Mouse (Mus musculus) heart, embryonic 10.5 days (tissue): ENCODE measurements around the gene Gprc5d. TPM values are rescaled to one million over a fixed set of nuclear protein-coding genes. Genes with fewer than 3 reads are reported as not detected.

Experiments used
- DNase-seq: peaks from one replicate; pipeline ENCODE4 v3.0.0-alpha.2; 2017; ENCODE audit warnings: low spot score
- H3K27ac ChIP-seq: fragments of 300-500 bp; sonication (generic); 2 replicates; pipeline ENCODE4 v1.5.1; 2016; ENCODE audit warnings: mild to moderate bottlenecking
- H3K27me3 ChIP-seq: fragments of 300-500 bp; sonication (generic); 2 replicates; pipeline ENCODE4 v1.6.1; 2016; ENCODE audit warnings: mild to moderate bottlenecking; ENCODE audit not compliant: poor library complexity, insufficient read depth, severe bottlenecking
- H3K36me3 ChIP-seq: fragments of 300-500 bp; sonication (generic); 2 replicates; pipeline ENCODE4 v1.6.1; 2016; ENCODE audit warnings: mild to moderate bottlenecking, moderate library complexity
- H3K4me1 ChIP-seq: fragments of 300-500 bp; sonication (generic); 2 replicates; pipeline ENCODE4 v1.6.1; 2016; ENCODE audit warnings: mild to moderate bottlenecking
- H3K4me3 ChIP-seq: fragments of 300-500 bp; sonication (generic); 2 replicates; pipeline ENCODE4 v1.5.1; 2016; ENCODE audit warnings: mild to moderate bottlenecking, moderate library complexity
- H3K9me3 ChIP-seq: fragments of 300-500 bp; sonication (generic); 2 replicates; pipeline ENCODE4 v1.6.1; 2016; ENCODE audit warnings: mild to moderate bottlenecking, moderate library complexity
- WGBS: fragments of 180-500 bp; shearing (Covaris S2); methylation state at CpG from one replicate; pipeline ENCODE4 v1.1.7; 2016; 5-methylcytosine and 5-hydroxymethylcytosine counted together
- polyA plus RNA-seq: library from polyadenylated mRNA; unstranded; fragments of >200 nt; fragmentation: Nextera tagmentation; extraction: Ambion mirVana; gene quantifications from 2 replicates; pipeline ENCODE4 v1.2.1, GENCODE M21; 2016

Gprc5d gene
- polyA plus RNA-seq, 1 experiment from 2014 or later = not detected

DNA sequence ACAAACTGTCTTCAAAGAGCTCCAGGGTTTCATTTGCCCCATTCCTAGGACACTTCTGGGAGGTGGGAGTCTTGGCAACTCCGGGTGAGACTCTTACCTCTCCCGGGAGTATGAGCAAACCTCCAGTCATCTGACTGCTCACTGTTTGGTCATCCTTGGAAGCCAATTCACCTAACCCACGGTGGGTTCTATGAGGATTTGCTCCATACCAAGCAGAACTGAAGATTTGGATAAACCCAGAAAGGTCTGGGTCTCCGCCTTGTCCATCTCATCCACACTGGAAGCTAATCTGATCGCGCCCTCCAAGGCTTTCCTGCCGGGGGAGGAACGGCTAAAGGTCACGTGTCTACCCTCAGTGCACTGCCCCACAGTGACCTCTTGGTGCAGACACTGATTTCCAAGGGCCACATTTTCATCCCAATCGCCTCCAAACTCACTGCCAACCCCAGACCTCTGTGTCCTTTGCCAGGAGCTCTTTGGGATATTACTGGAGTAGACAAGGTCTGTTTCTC lies 34.0 kb downstream of the Gprc5d start:
- H3K4me1 ChIP-seq = 0 out of 2 replicates have a peak, but pooled peaks cover 5% of the 10 kb centered on the region
- H3K4me3 ChIP-seq = no peak overlapping the region
- no peak overlapping the region for H3K27ac ChIP-seq
- 56% methylated on average over 10 of the region's 10 CpGs for WGBS
- no peak for DNase-seq
- no peaks in the 10 kb centered on the region for H3K9me3 ChIP-seq
- peaks cover 6% of the 10 kb centered on the region; the same call in 1 of the 2 replicates for H3K27me3 ChIP-seq
- H3K36me3 ChIP-seq = peaks cover 2% of the 10 kb centered on the region; the same call in 1 of the 2 replicates

DNA sequence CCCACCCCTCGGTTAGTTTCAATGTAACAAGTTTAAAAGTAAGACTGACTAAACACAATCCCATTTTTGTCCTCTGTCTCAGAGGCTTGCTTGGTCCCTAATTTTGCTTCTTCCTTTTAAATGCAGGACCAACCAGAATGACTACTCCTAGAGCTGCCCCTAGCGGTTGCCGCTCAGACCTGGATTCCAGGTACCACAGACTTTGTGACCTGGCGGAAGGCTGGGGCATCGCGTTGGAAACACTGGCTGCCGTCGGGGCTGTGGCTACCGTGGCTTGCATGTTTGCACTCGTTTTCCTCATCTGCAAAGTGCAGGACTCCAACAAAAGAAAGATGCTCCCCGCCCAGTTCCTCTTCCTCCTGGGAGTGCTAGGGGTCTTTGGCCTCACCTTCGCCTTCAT lies 39.7 kb downstream of the Gprc5d start:
- Histone ChIP-seq H3K27me3 (peaks cover 11% of the 10 kb centered on the region; the same call in 1 of the 2 replicates), H3K9me3 (no peaks in the 10 kb centered on the region), H3K4me1 (peaks cover 7% of the 10 kb centered on the region; the same call in 1 of the 2 replicates), H3K27ac (no peak overlapping the region), H3K4me3 (no peak overlapping the region), H3K36me3 (no peaks in the 10 kb centered on the region)
- 37% methylated on average over 12 of the region's 12 CpGs for WGBS
- no peak for DNase-seq

DNA sequence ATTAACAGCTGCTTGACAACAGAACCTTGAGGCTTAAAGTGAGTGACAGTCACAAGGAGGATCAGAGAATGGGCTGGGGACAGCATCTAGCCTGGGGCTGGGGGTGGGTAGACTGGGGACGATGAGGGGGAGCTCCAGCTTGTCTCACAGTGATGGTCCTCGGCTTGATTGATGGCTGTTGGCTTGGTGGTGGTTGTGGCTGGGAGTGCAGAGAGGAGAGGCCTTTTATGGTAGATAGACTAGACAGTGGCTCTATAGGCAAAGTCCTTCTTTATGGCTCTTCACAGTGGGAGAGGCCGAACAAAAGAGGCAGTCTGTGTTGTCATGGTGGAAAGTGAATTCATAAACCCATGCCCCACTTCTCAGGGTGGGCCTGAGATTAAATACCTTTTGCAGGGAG lies 41.9 kb downstream of the Gprc5d start:
- Histone ChIP-seq H3K9me3 (no peaks in the 10 kb centered on the region), H3K27ac (no peak overlapping the region), H3K27me3 (peaks cover 11% of the 10 kb centered on the region; the same call in 1 of the 2 replicates), H3K36me3 (no peaks in the 10 kb centered on the region), H3K4me1 (peaks cover 12% of the 10 kb centered on the region), H3K4me3 (no peak overlapping the region)
- no peak for DNase-seq
- WGBS = 59% methylated on average over 3 of the region's 3 CpGs

DNA sequence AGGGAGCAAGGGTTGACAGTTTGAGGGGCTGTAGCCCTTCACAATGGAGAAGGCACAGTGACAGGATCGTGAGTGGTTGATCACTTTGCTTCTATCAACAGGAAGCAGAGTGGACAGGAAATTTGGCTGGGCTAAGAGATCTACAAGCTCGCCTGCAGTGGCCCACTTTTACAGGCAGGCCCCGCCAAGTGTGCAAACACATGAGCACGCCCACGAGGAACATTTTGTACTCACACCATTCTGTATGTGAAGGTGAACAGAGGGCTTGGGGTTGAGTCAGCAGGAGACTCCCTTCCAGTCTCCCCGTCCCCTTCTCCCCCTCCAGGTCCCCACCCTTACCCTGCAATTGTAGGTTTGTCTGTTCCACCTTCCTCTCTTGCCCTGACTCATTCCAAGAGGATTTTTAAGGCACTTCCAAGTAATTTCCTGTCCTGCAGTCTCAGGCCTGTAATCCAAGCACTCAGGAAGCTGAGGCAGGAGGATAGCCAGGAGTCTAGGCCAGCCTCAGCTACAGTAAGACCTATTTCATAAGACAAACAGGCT lies 43.6 kb downstream of the Gprc5d start:
- no peaks in the 10 kb centered on the region for H3K9me3 ChIP-seq
- H3K36me3 ChIP-seq = no peaks in the 10 kb centered on the region
- WGBS = 56% methylated on average over 6 of the region's 6 CpGs
- no peak for DNase-seq
- no peak overlapping the region for H3K4me3 ChIP-seq
- peaks cover 12% of the 10 kb centered on the region; the same call in 1 of the 2 replicates for H3K27me3 ChIP-seq
- H3K27ac ChIP-seq = 0 out of 2 replicates have a peak overlapping the region, but pooled peaks have one; percentile 22
- H3K4me1 ChIP-seq = peaks cover 12% of the 10 kb centered on the region

DNA sequence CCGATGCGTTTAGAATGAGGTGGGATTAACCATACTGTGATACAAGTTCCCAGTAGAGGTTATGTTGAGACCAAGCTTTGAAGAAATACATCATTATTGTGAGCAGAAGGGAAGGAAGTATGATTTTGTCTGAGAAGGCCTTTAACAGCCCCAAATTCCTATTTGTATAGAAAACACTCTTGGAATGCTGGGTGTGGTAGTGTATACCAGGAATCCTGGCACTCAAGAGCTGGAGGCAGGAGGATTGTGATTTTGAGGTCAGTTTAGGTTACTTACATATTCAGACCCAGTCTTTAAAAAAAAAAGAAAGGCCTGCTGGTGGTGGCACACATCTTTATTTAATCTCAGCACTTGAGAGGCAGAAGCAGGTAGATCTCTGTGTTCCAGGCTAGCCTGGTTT lies 47.7 kb downstream of the Gprc5d start:
- 90% methylated on average over 2 of the region's 2 CpGs for WGBS

DNA sequence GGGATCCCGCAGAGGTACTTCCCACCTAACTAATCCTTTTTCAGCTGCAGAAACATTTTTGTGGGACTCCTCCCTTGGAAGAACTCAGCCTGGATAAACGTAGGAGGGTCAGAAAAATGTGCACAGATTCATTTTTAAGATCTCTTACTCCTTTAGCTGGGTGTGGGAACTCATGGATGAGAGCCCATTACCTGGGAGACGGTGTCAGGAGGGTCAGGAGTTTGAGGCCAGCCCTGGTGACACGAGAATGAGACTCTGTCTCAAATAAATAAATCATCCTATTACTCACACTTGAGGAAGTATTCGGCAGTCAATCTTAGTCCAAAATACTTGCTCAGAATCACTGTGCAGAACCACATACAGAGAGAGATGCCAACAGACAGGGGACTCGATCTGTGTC lies 48.2 kb downstream of the Gprc5d start:
- Histone ChIP-seq H3K9me3 (no peaks in the 10 kb centered on the region), H3K36me3 (no peaks in the 10 kb centered on the region), H3K27me3 (peaks cover 42% of the 10 kb centered on the region), H3K27ac (no peak overlapping the region), H3K4me1 (peaks cover 45% of the 10 kb centered on the region), H3K4me3 (no peak overlapping the region)
- no peak for DNase-seq
- 78% methylated on average over 6 of the region's 6 CpGs for WGBS

More for the DNA sequence above, 47.7 kb downstream of the Gprc5d start:
- peaks cover 40% of the 10 kb centered on the region for H3K4me1 ChIP-seq
- no peaks in the 10 kb centered on the region for H3K36me3 ChIP-seq
- DNase-seq = no peak
- no peaks in the 10 kb centered on the region for H3K9me3 ChIP-seq
- H3K27ac ChIP-seq = no peak overlapping the region
- no peak overlapping the region for H3K4me3 ChIP-seq
- peaks cover 38% of the 10 kb centered on the region for H3K27me3 ChIP-seq

DNA sequence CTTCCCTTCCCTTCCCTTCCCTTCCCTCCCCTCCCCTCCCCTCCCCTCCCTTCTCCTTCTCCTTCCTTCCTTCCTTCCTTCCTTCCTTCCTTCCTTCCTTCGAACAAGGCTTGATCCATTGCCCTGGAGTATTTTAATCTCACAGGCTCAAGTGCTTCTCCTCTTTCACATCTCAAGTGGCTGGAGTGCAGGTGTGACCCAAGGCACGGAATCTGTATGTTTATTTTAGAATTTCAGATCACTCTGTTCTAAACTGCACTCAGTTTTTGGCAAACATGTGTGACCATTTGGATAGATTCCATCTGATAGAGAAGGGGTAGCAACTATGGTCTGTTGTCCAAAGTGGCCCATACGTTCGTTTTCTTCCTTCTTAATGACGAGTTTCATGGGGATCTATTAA lies 49.9 kb downstream of the Gprc5d start:
- Histone ChIP-seq H3K4me1 (peaks cover 40% of the 10 kb centered on the region), H3K4me3 (no peak overlapping the region), H3K27me3 (peaks cover 58% of the 10 kb centered on the region), H3K27ac (no peak overlapping the region), H3K36me3 (no peaks in the 10 kb centered on the region), H3K9me3 (no peaks in the 10 kb centered on the region)
- WGBS = 76% methylated on average over 4 of the region's 5 CpGs
- DNase-seq = no peak

DNA sequence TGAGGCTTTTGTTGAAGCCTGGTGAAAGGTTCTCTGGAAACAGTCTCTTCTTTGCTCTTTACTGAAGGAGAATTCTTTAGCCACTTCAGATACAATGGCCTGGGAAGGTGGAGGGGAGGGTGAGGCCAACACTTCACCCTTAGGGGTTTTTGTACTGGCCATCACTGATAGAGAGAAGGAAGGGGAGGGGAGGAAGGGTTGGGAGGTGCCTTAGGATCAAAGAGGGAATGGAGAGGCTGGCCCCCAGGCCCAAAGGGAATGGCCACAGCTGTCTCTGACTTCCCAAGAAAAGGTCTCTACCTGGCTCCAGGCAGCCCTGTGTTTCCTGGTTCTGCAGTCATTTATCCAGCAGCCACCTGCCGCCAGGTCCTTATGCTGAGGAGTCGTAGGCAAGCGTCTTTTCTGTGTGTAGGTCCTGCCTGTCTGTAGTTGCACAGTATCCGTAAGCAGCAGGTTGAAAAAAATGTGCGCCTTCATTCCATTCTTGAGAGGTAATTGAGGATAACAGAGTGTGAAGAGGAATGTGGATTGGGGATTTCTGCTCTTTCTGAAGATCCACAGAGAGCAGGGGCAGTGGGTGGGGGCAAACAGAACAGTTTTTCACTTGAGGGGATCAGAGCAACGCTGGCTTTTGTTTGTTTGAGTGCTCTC lies 51.2 kb downstream of the Gprc5d start:
- Histone ChIP-seq H3K9me3 (no peaks in the 10 kb centered on the region), H3K4me3 (peak overlapping the region; percentile 18), H3K4me1 (peaks cover 40% of the 10 kb centered on the region), H3K27me3 (peaks cover 62% of the 10 kb centered on the region), H3K27ac (peak overlapping the region; percentile 17; the same call in 1 of the 2 replicates), H3K36me3 (no peaks in the 10 kb centered on the region)
- no peak for DNase-seq
- WGBS = 37% methylated on average over 6 of the region's 6 CpGs

DNA sequence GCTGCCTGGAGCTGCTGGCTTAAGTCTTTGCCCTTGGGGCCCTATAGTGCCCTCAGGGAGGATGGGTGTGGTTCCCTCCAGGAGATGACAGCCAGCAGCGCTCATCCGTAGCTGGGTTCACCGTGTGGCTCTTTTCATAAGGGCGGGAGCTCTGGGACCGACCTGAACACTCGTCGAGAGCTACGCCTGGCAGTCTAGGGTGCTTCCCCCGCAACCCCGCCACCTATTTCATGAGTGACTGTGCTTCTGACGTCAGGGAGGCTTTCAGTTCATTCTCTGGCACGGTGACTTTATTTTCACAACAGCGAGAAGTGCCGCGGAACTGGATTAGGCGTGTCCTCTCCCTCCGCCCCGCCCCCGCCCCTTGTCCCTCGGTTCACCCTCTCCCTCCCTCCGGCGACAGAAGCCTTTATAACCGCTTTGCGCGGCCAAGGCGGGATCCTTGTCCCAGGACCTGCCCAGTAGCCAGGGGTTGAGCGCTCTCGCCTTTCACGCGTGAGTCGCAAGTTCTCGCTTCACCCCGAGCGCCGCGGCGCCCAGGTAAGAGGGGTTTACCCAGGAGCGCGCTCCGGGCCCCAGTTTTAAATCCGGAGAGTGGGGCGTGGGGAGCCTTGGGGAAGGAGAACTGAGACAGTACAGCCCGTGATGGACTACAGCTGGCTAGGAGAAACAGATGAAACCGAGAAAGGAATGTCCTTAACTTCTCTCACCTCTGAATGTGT lies 52.7 kb downstream of the Gprc5d start, which contains the start of gene Gprc5a:
TSS of gene Gprc5a (plus strand) at position 416 of the 722 bp plus-strand sequence.
- Histone ChIP-seq H3K36me3 (no peaks in the 10 kb centered on the region), H3K9me3 (no peaks in the 10 kb centered on the region), H3K4me3 (peak within 1 kb of the TSS; percentile 70), H3K4me1 (peaks cover 35% of the 10 kb centered on the region), H3K27me3 (peaks cover 62% of the 10 kb centered on the region), H3K27ac (peak within 1 kb of the TSS; percentile 85)
- WGBS = under 1% methylated on average over 44 of the region's 44 CpGs
- peak; percentile 83 for DNase-seq

DNA sequence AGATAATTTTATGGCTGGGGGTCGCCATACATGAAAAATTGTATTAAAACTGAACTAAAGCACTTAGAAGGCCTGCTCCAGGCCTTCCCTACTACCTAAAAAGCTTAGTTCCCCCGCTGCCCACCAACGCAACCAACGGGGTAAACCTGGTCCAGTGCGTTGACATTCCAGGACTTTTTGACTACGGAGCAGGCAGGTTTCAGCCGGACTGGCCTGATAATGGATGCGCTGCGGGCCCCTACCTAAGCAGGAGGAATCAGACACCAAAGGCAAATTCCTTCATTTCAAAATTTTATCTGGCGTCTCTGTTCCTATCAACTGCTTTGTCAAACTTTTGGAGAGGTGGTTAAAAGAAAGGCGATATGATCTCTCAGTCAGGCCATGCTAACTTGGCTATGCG lies 53.5 kb downstream of the Gprc5d start:
- Histone ChIP-seq H3K9me3 (no peaks in the 10 kb centered on the region), H3K27me3 (peaks cover 59% of the 10 kb centered on the region), H3K36me3 (no peaks in the 10 kb centered on the region), H3K4me3 (peak overlapping the region; percentile 70), H3K27ac (peak overlapping the region; percentile 85), H3K4me1 (peaks cover 35% of the 10 kb centered on the region)
- 56% methylated on average over 12 of the region's 12 CpGs for WGBS
- DNase-seq = no peak

DNA sequence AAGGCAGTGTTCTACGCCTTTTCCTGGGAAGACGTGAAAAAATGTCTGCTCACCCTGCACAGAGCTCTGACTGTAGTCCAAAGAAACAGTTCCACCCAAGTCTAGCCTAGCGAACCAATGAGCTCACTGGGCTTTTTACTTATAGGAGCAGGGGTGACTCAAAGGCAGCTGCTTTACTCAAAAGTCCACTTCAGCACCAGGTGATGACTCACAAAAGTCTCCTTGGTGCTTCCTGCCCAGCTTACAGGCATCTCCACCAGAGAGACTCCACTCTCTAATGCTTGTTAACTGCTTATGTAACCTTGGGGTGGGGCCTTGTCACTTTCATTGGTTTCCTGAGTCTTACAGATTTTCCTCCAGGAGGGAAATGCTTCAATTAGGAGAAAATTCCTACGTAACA lies 57.4 kb downstream of the Gprc5d start:
- Histone ChIP-seq H3K4me3 (no peak overlapping the region), H3K4me1 (peaks cover 10% of the 10 kb centered on the region)
- WGBS = 88% methylated on average over 4 of the region's 4 CpGs

More for the DNA sequence above, 57.4 kb downstream of the Gprc5d start:
- Histone ChIP-seq H3K36me3 (no peaks in the 10 kb centered on the region), H3K27me3 (peaks cover 34% of the 10 kb centered on the region), H3K27ac (no peak overlapping the region), H3K9me3 (no peaks in the 10 kb centered on the region)
- no peak for DNase-seq
